In the genomic region with DNA sequence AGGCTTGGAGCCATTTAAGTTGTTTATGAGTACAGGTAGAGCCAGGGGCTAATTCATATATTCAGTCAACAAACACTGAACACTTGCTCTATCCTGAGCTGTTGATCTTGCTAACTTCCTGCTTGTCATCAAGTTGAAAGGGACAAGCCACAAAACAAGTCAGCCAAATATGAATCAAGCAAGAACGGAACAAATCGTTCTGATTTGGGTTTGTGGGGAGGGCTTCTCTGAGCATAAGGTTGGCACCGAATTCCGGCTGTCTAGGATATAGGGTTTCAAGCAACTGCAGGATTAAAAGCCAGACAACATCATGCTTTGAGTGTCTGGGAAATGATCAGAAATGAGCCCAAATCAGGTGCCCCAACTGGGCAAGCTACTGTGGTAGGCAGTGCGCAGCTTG, we compare ENCODE assay signal across 18 mouse cellular contexts. TPM values are rescaled to one million over a fixed set of nuclear protein-coding genes. Genes with fewer than 3 reads are reported as not detected.
"Had no signal": no experiment of that assay in that cellular context is flagged by ENCODE, and none has a peak within 500 bp of the region (broad histone marks: within the 10 kb centered on the region; RNA-seq: fewer than 3 reads in every experiment).

No protein-coding gene starts in this region.

- H3K9me3 ChIP-seq: limb, embryonic 13.5 days; midbrain, embryonic 15.5 days; neural tube, embryonic 13.5 days; stomach, embryonic 15.5 days had no signal

- H3K4me3 ChIP-seq: limb, embryonic 13.5 days; midbrain, embryonic 15.5 days; neural tube, embryonic 13.5 days; stomach, embryonic 15.5 days had no signal

- H3K4me1 ChIP-seq: midbrain, embryonic 15.5 days; neural tube, embryonic 13.5 days; stomach, embryonic 15.5 days had no signal

- H3K9ac ChIP-seq: limb, embryonic 13.5 days; liver, embryonic 14.5 days; midbrain, embryonic 15.5 days; neural tube, embryonic 13.5 days; stomach, embryonic 15.5 days had no signal

- ATAC-seq: midbrain, embryonic 15.5 days had no signal

- H3K4me2 ChIP-seq: limb, embryonic 13.5 days; midbrain, embryonic 15.5 days; neural tube, embryonic 13.5 days; stomach, embryonic 15.5 days had no signal

- H3K36me3 ChIP-seq: limb, embryonic 13.5 days; midbrain, embryonic 15.5 days; neural tube, embryonic 13.5 days; stomach, embryonic 15.5 days had no signal

- DNase-seq: kidney, adult 11 months; kidney, adult 9 months; kidney, postnatal 36 days; left cerebral cortex, postnatal 4 days; lung, adult 18-20 months; lung, postnatal 36 days; right cerebral cortex, postnatal 14 days; thymus, adult 2 months; thymus, postnatal 25 days had no signal

- H3K27ac ChIP-seq: kidney, postnatal 0 days; limb, embryonic 13.5 days; liver, embryonic 14.5 days; midbrain, embryonic 15.5 days; neural tube, embryonic 13.5 days; stomach, embryonic 15.5 days had no signal

- H3K27me3 ChIP-seq: limb, embryonic 13.5 days; midbrain, embryonic 15.5 days; neural tube, embryonic 13.5 days; stomach, embryonic 15.5 days had no signal

RNA-seq across cellular contexts. Expression of a gene that starts 45.7 kb away (rescaled TPM):
- total RNA-seq: megakaryocyte progenitor cell, adult 5-6 weeks; monocyte, adult 5-6 weeks had no signal
- polyA plus RNA-seq: liver, adult 2 months had no signal
